Mouse (Mus musculus) central nervous system, embryonic 14 days (tissue): Measurements from ENCODE around the gene Steap2. TPM values are rescaled to one million over a fixed set of nuclear protein-coding genes. Genes with fewer than 3 reads are reported as not detected.

Experiments used
- polyA plus RNA-seq: library from polyadenylated mRNA; depleted of rRNA; stranded (reverse); fragments of >200 nt; gene quantifications from 2 replicates; pipeline ENCODE4 v1.2.3, GENCODE M21; 2012; rRNA removed

Steap2 gene
- polyA plus RNA-seq, result 2.8 and 4.0 TPM in 2 replicates

DNA sequence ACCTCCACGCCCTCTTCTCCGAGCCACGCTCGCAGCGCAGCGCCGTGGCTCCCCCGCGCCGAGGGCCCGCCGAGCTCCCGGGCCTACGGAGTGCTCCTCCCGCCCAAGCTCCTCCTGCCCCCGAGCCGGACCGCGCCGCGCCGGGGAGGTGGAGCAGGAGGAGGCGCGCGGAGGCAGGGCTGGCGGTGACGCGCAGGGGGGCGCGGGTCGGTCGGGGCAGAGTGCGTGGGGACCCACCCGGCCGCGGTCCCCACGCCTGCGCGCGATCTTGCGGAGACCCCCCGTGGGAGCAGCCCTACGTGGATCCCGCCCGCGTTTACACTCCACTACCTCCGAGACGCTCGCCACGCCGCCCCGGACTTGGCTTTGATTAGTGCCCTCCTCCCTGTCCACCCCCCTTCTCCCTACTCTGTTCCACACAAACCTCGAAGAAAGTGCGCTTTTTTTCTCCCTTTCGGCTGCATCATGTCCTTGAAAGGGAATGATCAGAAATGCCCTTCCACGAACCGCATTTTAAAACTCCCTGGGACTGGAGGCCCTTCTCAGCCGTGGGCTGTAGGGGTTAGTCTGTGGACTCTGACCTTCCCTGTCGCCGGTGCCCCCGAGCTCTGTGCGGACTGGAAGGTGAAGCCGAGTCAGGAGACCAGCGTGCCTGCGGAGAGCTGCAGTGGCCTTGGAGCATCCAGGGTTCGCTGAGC, at the start of gene Steap2:
Gene Steap2, minus strand, starts transcription at position 623 of the 698 bp plus-strand sequence.

GRCm38 (mm10) chr5:5663655-5664370, 30.6 kb downstream of the Steap2 start, which contains the start of gene Cfap69:
Gene Cfap69 (minus strand): TSS chr5:5664239.

Other genes with a start within 250 kb of the Steap2 start
- not detected in 2 replicates for gene 1700015F17Rik, start 215.4 kb downstream of the Steap2 start, polyA plus RNA-seq
- 20.1 and 21.6 TPM in 2 replicates for gene Cldn12, start 179.6 kb downstream of the Steap2 start, polyA plus RNA-seq
- gene Gtpbp10, start 135.0 kb downstream of the Steap2 start, polyA plus RNA-seq, result 19.7 and 21.4 TPM in 2 replicates
- 5.7 and 5.9 TPM in 2 replicates for gene Gm8773, start 120.8 kb downstream of the Steap2 start, polyA plus RNA-seq
- 13.3 and 14.8 TPM in 2 replicates for gene Cfap69, start 30.3 kb downstream of the Steap2 start, polyA plus RNA-seq
- gene Steap1, start 54.7 kb upstream of the Steap2 start, polyA plus RNA-seq, result 1.4 TPM in 2 replicates